Mouse (Mus musculus) cerebellum, adult (tissue): ENCODE results near the gene Dmrtc1c2.
"Not testable (repeated sequence)": the region's sequence is repeated elsewhere in the genome, so short reads cannot be mapped to it uniquely, and the experiment has no call there.

Experiments used
- ATAC-seq: cut with Nextera tagmentation; 2 replicates; pipeline ENCODE4 v1.9.2; 2017; ENCODE audit warnings: mild to moderate bottlenecking, moderate library complexity, mixed read lengths; ENCODE audit not compliant: insufficient number of reproducible peaks, low FRiP score, low TSS enrichment

Gene Dmrtc1c2

DNA sequence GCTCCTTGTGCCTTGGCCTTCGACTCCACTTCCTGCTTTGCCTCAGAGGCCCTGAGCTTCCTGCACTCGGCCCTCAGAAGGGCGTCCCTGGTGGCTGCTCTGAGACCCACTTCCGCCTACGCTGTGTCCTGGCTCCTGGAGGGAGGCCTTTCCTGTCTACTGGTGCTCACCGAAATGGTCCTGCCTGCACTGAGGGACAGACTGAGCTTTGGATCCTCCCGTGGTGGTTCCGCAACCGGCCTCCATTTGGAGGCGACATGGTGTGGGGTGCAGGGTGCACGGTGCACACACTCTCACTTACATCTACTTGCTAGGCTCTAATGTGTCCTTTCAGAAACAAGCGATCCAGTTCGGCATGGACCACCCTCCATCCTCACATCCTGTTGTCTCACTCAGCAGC lies at the start of gene Dmrtc1c2:
Gene Dmrtc1c2, minus strand, starts transcription at position 101 of the 400 bp plus-strand sequence.
- ATAC-seq = not testable (repeated sequence)

DNA sequence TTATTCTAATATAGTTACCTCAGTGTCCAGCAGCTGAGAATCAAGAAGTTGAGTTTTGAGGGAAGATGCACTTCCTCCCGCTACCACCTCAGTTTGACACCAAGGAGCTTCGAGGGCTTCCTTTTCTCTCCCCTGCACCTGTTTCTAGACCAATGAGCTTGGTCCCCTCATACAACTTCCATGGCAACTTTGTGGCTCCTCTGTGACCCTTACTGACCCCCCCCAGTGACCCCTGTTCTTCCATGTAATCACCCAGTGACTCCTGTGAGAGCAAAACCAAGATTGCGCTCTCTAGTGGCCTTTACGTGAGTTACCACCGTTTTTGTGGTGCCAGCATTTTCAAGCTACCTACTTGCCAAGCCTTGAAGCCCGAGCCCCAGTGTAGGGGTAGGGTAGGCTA lies 13.5 kb upstream of the Dmrtc1c2 start, which contains the start of gene 1700031F05Rik:
Gene 1700031F05Rik, minus strand, starts transcription at position 101 of the 400 bp plus-strand sequence.
- no peak for ATAC-seq

DNA sequence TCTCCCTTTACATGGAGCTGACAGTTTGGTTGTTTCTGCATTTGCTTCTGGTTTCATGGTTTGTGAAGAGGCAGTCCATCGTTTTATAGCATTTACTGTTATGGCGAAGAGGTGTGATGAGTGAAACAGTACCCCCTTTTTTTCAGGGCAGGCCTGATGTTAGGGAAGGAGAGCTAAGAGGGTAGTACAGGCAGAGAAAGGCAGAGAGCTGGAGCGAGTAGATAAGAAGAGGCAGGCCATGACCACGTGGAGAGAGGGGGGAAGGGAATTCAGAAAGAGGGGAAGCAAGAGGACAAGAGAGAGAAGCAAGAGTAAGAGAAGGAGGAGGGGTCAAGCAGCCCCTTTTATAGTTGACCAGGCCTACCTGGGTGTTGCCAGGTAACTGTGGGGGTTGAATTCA lies 42.1 kb downstream of the Dmrtc1c2 start:
- no peak for ATAC-seq

DNA sequence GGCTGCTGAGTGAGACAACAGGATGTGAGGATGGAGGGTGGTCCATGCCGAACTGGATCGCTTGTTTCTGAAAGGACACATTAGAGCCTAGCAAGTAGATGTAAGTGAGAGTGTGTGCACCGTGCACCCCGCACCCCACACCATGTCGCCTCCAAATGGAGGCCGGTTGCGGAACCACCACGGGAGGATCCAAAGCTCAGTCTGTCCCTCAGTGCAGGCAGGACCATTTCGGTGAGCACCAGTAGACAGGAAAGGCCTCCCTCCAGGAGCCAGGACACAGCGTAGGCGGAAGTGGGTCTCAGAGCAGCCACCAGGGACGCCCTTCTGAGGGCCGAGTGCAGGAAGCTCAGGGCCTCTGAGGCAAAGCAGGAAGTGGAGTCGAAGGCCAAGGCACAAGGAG lies 51.8 kb downstream of the Dmrtc1c2 start, which contains the start of gene Dmrtc1c1:
Gene Dmrtc1c1, plus strand, starts transcription at position 301 of the 400 bp plus-strand sequence.
- not testable (repeated sequence) for ATAC-seq
